Mouse (Mus musculus) lung, embryonic 16.5 days (tissue): Measurements from ENCODE around the gene Creb3l1. TPM values are rescaled to one million over a fixed set of nuclear protein-coding genes. Genes with fewer than 3 reads are reported as not detected.

ENCODE experiments used
- ATAC-seq: fragments of 200-750 bp; cut with Nextera tagmentation; 2 replicates; pipeline ENCODE4 v1.8.0; 2017; ENCODE audit warnings: low read depth, mild to moderate bottlenecking, moderate library complexity
- H3K27ac ChIP-seq: fragments of 300-500 bp; sonication (generic); 2 replicates; pipeline ENCODE4 v1.5.1; 2014; ENCODE audit warnings: mild to moderate bottlenecking, control low read depth, low read length
- H3K27me3 ChIP-seq: fragments of 300-500 bp; sonication (generic); 2 replicates; pipeline ENCODE4 v1.6.1; 2014; ENCODE audit warnings: low read depth, low read length, mixed read lengths; ENCODE audit not compliant: control insufficient read depth, insufficient read depth
- H3K36me3 ChIP-seq: fragments of 300-500 bp; sonication (generic); 2 replicates; pipeline ENCODE4 v1.6.1; 2014; ENCODE audit warnings: low read length; ENCODE audit not compliant: control insufficient read depth, insufficient read depth
- H3K4me1 ChIP-seq: fragments of 300-500 bp; sonication (generic); replicated peaks from 2 replicates; pipeline ENCODE4 v1.6.1; 2014; ENCODE audit warnings: low read length, mixed read lengths; ENCODE audit not compliant: control insufficient read depth, insufficient read depth
- H3K4me2 ChIP-seq: fragments of 300-500 bp; sonication (generic); 2 replicates; pipeline ENCODE4 v1.6.1; 2014; ENCODE audit warnings: low read depth, low read length, control low read depth
- H3K4me3 ChIP-seq: fragments of 300-500 bp; sonication (generic); 2 replicates; pipeline ENCODE4 v1.5.1; 2014; ENCODE audit warnings: mild to moderate bottlenecking, low read length, control low read depth
- H3K9ac ChIP-seq: fragments of 300-500 bp; sonication (generic); 2 replicates; pipeline ENCODE4 v1.6.1; 2014; ENCODE audit warnings: low read length, control low read depth
- H3K9me3 ChIP-seq: fragments of 300-500 bp; sonication (generic); 2 replicates; pipeline ENCODE4 v1.6.1; 2016; ENCODE audit warnings: low read length; ENCODE audit not compliant: control insufficient read depth
- WGBS: fragments of 180-500 bp; shearing (Covaris S2); extraction: QIAGEN DNeasy Blood & Tissue Kit; methylation state at CpG from one replicate; pipeline ENCODE4 v1.1.7; 2014; 5-methylcytosine and 5-hydroxymethylcytosine counted together
- polyA plus RNA-seq: library from polyadenylated mRNA; unstranded; fragments of >200 nt; fragmentation: Nextera tagmentation; extraction: Ambion mirVana; gene quantifications from 2 replicates; pipeline ENCODE4 v1.2.1, GENCODE M21; 2015

The Creb3l1 gene
- polyA plus RNA-seq, 1 experiment from 2014 or later, result 15.1 TPM

- Histone ChIP-seq H3K9me3 (no peaks in the 10 kb centered on the region), H3K9ac (no peak overlapping the region), H3K36me3 (no peaks in the 10 kb centered on the region), H3K4me3 (no peak overlapping the region), H3K4me1 (peaks cover 20% of the 10 kb centered on the region), H3K4me2 (no peak overlapping the region), H3K27me3 (no peaks in the 10 kb centered on the region), H3K27ac (no peak overlapping the region)
- ATAC-seq, result no peak
- WGBS, result 92% methylated on average over 2 of the region's 2 CpGs
Observed at GRCm38 (mm10) chr2:92025202-92025601, 900 bp upstream of the Creb3l1 start.

- Histone ChIP-seq H3K27me3 (no peaks in the 10 kb centered on the region), H3K27ac (peak overlapping the region; percentile 77), H3K9ac (peak overlapping the region; percentile 65), H3K4me3 (peak overlapping the region; percentile 77), H3K4me1 (peaks cover 26% of the 10 kb centered on the region), H3K4me2 (peak overlapping the region; percentile 82), H3K36me3 (no peaks in the 10 kb centered on the region), H3K9me3 (no peaks in the 10 kb centered on the region)
- peak; percentile 71 for ATAC-seq
- 3% methylated on average over 44 of the region's 56 CpGs for WGBS
Observed at GRCm38 (mm10) chr2:92023362-92024273, 684 bp downstream of the Creb3l1 start.

- peak; percentile 27; the same call in 1 of the 2 replicates for ATAC-seq
- no peak overlapping the region for H3K4me3 ChIP-seq
- H3K36me3 ChIP-seq, result no peaks in the 10 kb centered on the region
- peak overlapping the region; percentile 77 for H3K27ac ChIP-seq
- peak overlapping the region; percentile 25; the same call in 1 of the 2 replicates for H3K9ac ChIP-seq
- H3K27me3 ChIP-seq, result no peaks in the 10 kb centered on the region
- peak overlapping the region; percentile 30 for H3K4me2 ChIP-seq
- 11% methylated on average over 4 of the region's 4 CpGs for WGBS
- H3K4me1 ChIP-seq, result peaks cover 29% of the 10 kb centered on the region
- no peaks in the 10 kb centered on the region for H3K9me3 ChIP-seq
Observed at GRCm38 (mm10) chr2:92020676-92021265, 3.5 kb downstream of the Creb3l1 start.

- Histone ChIP-seq H3K9me3 (no peaks in the 10 kb centered on the region), H3K4me3 (no peak overlapping the region), H3K27ac (peak overlapping the region; percentile 61), H3K36me3 (no peaks in the 10 kb centered on the region), H3K4me2 (no peak overlapping the region), H3K9ac (no peak overlapping the region), H3K27me3 (no peaks in the 10 kb centered on the region), H3K4me1 (peaks cover 42% of the 10 kb centered on the region)
- ATAC-seq, result no peak
- 40% methylated on average over 1 of the region's 1 CpGs for WGBS
Observed at GRCm38 (mm10) chr2:92017440-92017839, 6.9 kb downstream of the Creb3l1 start.

- WGBS, result 13% methylated on average over 3 of the region's 3 CpGs
- ATAC-seq, result peak; percentile 67
- Histone ChIP-seq H3K4me1 (peaks cover 45% of the 10 kb centered on the region), H3K9ac (no peak overlapping the region), H3K27ac (peak overlapping the region; percentile 70), H3K9me3 (no peaks in the 10 kb centered on the region), H3K36me3 (no peaks in the 10 kb centered on the region), H3K4me2 (no peak overlapping the region), H3K4me3 (no peak overlapping the region), H3K27me3 (no peaks in the 10 kb centered on the region)
Observed at GRCm38 (mm10) chr2:92016981-92017380, 7.3 kb downstream of the Creb3l1 start.

GRCm38 (mm10) chr2:92014891-92015290 is 9.4 kb downstream of the Creb3l1 start:
- WGBS, result 81% methylated on average over 5 of the region's 5 CpGs

GRCm38 (mm10) chr2:92014248-92014647 is 10.1 kb downstream of the Creb3l1 start:
- no peaks in the 10 kb centered on the region for H3K36me3 ChIP-seq
- no peaks in the 10 kb centered on the region for H3K27me3 ChIP-seq
- no peak overlapping the region for H3K4me3 ChIP-seq
- no peaks in the 10 kb centered on the region for H3K9me3 ChIP-seq
- ATAC-seq, result no peak
- peaks cover 35% of the 10 kb centered on the region for H3K4me1 ChIP-seq
- H3K9ac ChIP-seq, result no peak overlapping the region
- no peak overlapping the region for H3K4me2 ChIP-seq
- 74% methylated on average over 6 of the region's 6 CpGs for WGBS
- H3K27ac ChIP-seq, result no peak overlapping the region

More at GRCm38 (mm10) chr2:92014891-92015290, 9.4 kb downstream of the Creb3l1 start:
- Histone ChIP-seq H3K36me3 (no peaks in the 10 kb centered on the region), H3K9ac (no peak overlapping the region), H3K9me3 (no peaks in the 10 kb centered on the region), H3K4me2 (no peak overlapping the region), H3K4me3 (no peak overlapping the region), H3K27ac (no peak overlapping the region), H3K27me3 (no peaks in the 10 kb centered on the region), H3K4me1 (peaks cover 35% of the 10 kb centered on the region)
- ATAC-seq, result no peak

- ATAC-seq, result peak; percentile 73
- no peaks in the 10 kb centered on the region for H3K9me3 ChIP-seq
- H3K4me2 ChIP-seq, result peak overlapping the region; percentile 17; the same call in 1 of the 2 replicates
- H3K9ac ChIP-seq, result peak overlapping the region; percentile 9; the same call in 1 of the 2 replicates
- peaks cover 39% of the 10 kb centered on the region for H3K4me1 ChIP-seq
- H3K27ac ChIP-seq, result peak overlapping the region; percentile 79
- H3K36me3 ChIP-seq, result no peaks in the 10 kb centered on the region
- no peak overlapping the region; the same call in 1 of the 2 replicates for H3K4me3 ChIP-seq
- WGBS, result 28% methylated on average over 8 of the region's 8 CpGs
- no peaks in the 10 kb centered on the region for H3K27me3 ChIP-seq
Observed at GRCm38 (mm10) chr2:92012768-92013445, 11.4 kb downstream of the Creb3l1 start.
